Mouse (Mus musculus) hindbrain, postnatal 0 days (tissue): ENCODE measurements at regions not wholly inside any gene's neighbourhood (a gene's known extent, or its start where the extent isn't known, plus 50 kb on each side); places are given as distances from the start of the nearest gene placed in this dataset.
"Not testable (repeated sequence)": the region's sequence is repeated elsewhere in the genome, so short reads cannot be mapped to it uniquely, and the experiment has no call there.

Experiments used
- ATAC-seq: fragments of 200-750 bp; cut with Nextera tagmentation; 2 replicates; pipeline ENCODE4 v1.8.0; 2017; ENCODE audit warnings: mild to moderate bottlenecking, moderate TSS enrichment, moderate library complexity
- DNase-seq: peaks from one replicate; pipeline ENCODE4 v3.0.0-alpha.2; 2015; ENCODE audit warnings: low spot score
- H3K27ac ChIP-seq: fragments of 300-500 bp; sonication (generic); 2 replicates; pipeline ENCODE4 v1.5.1; 2014; ENCODE audit warnings: mild to moderate bottlenecking
- H3K27me3 ChIP-seq: fragments of 300-500 bp; sonication (generic); 2 replicates; pipeline ENCODE4 v1.6.1; 2014; ENCODE audit warnings: low read length, mixed read lengths; ENCODE audit not compliant: insufficient read depth
- H3K36me3 ChIP-seq: fragments of 300-500 bp; sonication (generic); 2 replicates; pipeline ENCODE4 v1.6.1; 2014; ENCODE audit warnings: low read length, mixed read lengths; ENCODE audit not compliant: insufficient read depth
- H3K4me1 ChIP-seq: fragments of 300-500 bp; sonication (generic); 2 replicates; pipeline ENCODE4 v1.6.1; 2014; ENCODE audit warnings: antibody characterized with exemption, low read length, mixed read lengths; ENCODE audit not compliant: insufficient read depth
- H3K4me2 ChIP-seq: fragments of 300-500 bp; sonication (generic); 2 replicates; pipeline ENCODE4 v1.6.1; 2014; ENCODE audit warnings: low read depth, mild to moderate bottlenecking, low read length, moderate library complexity, mixed read lengths
- H3K4me3 ChIP-seq: fragments of 300-500 bp; sonication (generic); 2 replicates; pipeline ENCODE4 v1.5.1; 2014; ENCODE audit warnings: low read length
- H3K9ac ChIP-seq: fragments of 300-500 bp; sonication (generic); replicated peaks from 2 replicates; pipeline ENCODE4 v1.6.1; 2014; ENCODE audit warnings: mild to moderate bottlenecking, low read length, moderate library complexity, mixed read lengths
- H3K9me3 ChIP-seq: fragments of 300-500 bp; sonication (generic); 2 replicates; pipeline ENCODE4 v1.6.1; 2016; ENCODE audit warnings: low read length, mixed read lengths
- CTCF ChIP-seq: IDR thresholded peaks from 2 replicates; pipeline ENCODE4 v1.5.1; 2016; ENCODE audit warnings: antibody characterized with exemption, control low read depth, low read depth
- WGBS: fragments of 180-500 bp; shearing (Covaris S2); extraction: QIAGEN DNeasy Blood & Tissue Kit; methylation state at CpG from one replicate; pipeline ENCODE4 v1.1.7; 2014; 5-methylcytosine and 5-hydroxymethylcytosine counted together

DNA sequence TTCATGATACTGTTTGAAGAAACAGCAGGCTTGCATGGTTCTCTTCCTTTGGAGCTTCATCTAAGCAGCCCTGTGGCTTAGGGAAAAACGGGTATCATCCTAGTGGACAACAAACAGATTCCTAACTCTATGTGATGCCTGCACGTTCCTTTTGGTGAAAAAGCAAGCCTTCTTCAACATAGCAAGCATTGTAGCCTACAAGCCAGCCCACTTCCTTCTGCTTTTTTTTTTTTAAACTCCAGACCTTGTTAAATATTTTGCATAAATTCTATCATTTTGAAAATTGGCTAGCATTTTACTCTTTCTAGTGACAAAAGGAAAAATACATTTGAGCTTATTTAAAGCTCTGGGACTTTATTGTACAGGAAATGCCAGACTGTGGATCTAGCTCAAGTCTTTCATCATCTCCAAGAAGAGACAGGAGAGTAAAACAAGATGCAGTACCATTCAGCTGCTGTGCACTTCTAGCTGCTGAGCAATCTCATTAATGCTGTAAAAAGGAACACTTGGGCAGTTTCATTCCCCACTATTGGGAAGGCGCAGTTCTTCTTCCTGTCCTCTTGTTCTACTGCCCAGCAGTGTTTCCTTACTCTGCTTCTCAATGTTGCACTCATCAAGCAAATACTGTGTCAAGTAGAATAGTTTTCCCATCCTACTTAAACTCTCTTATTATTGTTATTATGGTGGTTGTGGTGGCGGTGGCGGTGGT lies 86.5 kb upstream of the Prlr start:
- ATAC-seq: no peak
- H3K4me1 ChIP-seq: no peaks in the 10 kb centered on the region
- no peak for DNase-seq
- H3K27ac ChIP-seq: no peak overlapping the region
- H3K36me3 ChIP-seq: no peaks in the 10 kb centered on the region
- WGBS: 85% methylated on average over 5 of the region's 5 CpGs
- no peak overlapping the region for H3K9ac ChIP-seq
- TF ChIP-seq CTCF: no peak
- no peaks in the 10 kb centered on the region for H3K9me3 ChIP-seq
- H3K4me3 ChIP-seq: no peak overlapping the region
- no peak overlapping the region for H3K4me2 ChIP-seq
- H3K27me3 ChIP-seq: no peaks in the 10 kb centered on the region

DNA sequence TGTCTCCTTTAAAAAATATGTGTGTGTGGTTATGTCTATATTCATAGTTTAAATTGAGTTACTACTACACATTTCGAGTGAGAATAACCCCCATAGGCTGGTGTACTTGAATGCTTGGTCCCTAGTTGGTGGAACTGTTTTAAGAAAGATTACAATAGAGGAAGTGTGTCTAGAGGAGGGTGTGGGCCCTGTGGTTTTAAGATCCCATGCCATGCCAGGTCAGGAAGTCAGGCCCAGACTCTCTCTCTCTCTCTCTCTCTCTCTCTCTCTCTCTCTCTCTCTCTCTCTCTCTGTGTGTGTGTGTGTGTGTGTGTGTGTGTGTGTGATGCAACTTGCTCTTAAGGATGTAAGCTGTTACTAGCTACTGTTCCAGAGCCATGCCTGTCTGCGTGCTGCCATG lies 73.7 kb upstream of the Prlr start:
- TF ChIP-seq CTCF: no peak
- ATAC-seq: no peak
- WGBS: 85% methylated on average over 2 of the region's 2 CpGs
- Histone ChIP-seq H3K36me3 (no peaks in the 10 kb centered on the region), H3K27me3 (no peaks in the 10 kb centered on the region), H3K9me3 (no peaks in the 10 kb centered on the region), H3K27ac (no peak overlapping the region), H3K4me1 (no peaks in the 10 kb centered on the region), H3K4me3 (no peak overlapping the region), H3K4me2 (no peak overlapping the region), H3K9ac (no peak overlapping the region)
- no peak for DNase-seq

GRCm38 (mm10) chr15:10105211-10105976 lies 71.6 kb upstream of the Prlr start:
- ATAC-seq, H3K4me2 ChIP-seq, H3K9ac ChIP-seq, H3K36me3 ChIP-seq, H3K9me3 ChIP-seq, H3K27me3 ChIP-seq, H3K4me3 ChIP-seq, H3K27ac ChIP-seq, DNase-seq, H3K4me1 ChIP-seq: not testable (repeated sequence)
- WGBS: 56% methylated on average over 11 of the region's 11 CpGs

- no peaks in the 10 kb centered on the region for H3K9me3 ChIP-seq
- H3K4me2 ChIP-seq: no peak overlapping the region
- H3K27ac ChIP-seq: no peak overlapping the region
- no peak for ATAC-seq
- no peaks in the 10 kb centered on the region for H3K27me3 ChIP-seq
- H3K9ac ChIP-seq: no peak overlapping the region
- no peak for DNase-seq
- WGBS: 92% methylated on average over 3 of the region's 3 CpGs
- no peaks in the 10 kb centered on the region for H3K4me1 ChIP-seq
- no peaks in the 10 kb centered on the region for H3K36me3 ChIP-seq
- TF ChIP-seq CTCF: no peak
- H3K4me3 ChIP-seq: no peak overlapping the region
Measured at GRCm38 (mm10) chr15:10106853-10107252, 70.2 kb upstream of the Prlr start.
